Mouse (Mus musculus) induced T-regulatory cell, adult 2 months (primary cell): ENCODE measurements around the gene Caln1.

Experiments used
- DNase-seq: peaks from one replicate; pipeline ENCODE4 v3.0.0-alpha.2; 2012; ENCODE audit warnings: low read depth

Gene Caln1

DNA sequence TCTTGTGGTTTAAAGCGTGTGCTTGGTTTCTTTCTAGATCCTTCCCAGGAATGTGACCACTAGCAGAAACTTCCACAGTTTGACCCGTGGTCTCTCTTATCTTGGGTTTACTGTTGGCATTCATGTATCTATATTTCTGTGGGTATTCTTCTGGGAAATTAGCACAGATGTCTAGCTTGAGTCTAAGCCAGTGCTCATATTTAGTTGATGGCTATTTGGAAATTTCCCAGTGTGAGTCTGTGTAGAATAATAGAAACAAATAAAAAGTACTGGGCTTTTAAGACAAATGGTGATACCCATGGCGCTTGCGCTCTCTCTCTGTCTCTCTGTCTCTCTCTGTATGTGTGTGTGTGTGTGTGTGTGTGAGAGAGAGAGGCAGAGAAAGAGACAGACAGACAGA lies 330.2 kb downstream of the Caln1 start:
- DNase-seq, result no peak

GRCm38 (mm10) chr5:130701777-130702176 lies 332.5 kb downstream of the Caln1 start:
- no peak for DNase-seq

DNA sequence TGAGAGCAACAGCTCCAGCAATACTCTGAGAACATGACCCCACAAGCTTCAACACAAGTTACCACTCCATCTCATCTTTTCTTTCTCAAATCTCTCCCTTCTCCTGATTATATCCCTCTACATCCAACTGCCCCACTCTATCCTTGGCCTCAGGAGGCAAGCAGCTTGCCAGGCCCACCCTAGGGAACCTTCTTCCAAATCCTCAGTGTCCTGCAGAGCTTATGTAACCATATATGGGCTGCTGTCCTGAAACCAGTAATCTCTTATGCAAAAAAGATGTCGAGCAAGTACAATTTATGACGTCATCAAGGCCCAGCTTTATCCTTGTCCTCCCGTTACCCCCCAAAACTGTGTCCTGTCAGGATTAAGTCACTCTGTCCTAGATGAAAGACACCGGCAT lies 333.1 kb downstream of the Caln1 start:
- DNase-seq, result no peak

- no peak for DNase-seq
Observed at GRCm38 (mm10) chr5:130704866-130705265, 335.6 kb downstream of the Caln1 start.

DNA sequence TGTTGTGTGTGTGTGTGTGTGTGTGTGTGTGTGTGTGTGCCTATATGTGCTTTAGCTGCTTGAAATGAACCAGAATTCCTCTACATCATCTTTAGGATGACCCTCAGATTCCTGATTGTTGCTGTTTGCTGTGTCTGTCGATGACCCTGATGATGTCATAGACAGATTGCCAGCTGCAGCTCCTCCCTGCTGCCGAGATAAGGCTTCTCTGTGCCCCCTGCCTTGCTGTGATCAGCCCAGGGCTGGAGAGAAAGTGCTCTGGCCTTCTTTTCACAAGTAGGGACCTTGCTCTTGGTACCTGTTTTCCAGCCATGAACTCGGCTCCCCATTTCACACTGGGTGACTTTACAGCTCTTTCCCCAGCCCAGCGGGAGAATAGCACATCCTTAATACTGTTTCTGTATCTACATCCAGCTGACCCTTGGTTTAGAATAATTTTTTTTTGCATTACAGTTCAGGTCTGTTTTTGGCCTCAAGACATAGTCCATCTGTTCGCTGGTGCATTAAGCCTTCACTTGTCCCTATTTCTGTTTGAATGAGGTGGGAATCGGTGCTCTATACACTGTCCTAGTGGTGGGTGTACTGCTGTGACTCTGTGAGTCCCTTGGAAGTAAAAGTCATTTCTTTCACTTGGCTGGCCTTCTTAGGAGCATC lies 337.1 kb downstream of the Caln1 start:
- no peak for DNase-seq

- DNase-seq, result no peak
Observed at GRCm38 (mm10) chr5:130707755-130708154, 338.5 kb downstream of the Caln1 start.

- DNase-seq, result no peak
Observed at GRCm38 (mm10) chr5:130708616-130709015, 339.4 kb downstream of the Caln1 start.

GRCm38 (mm10) chr5:130711643-130712042 lies 342.4 kb downstream of the Caln1 start:
- DNase-seq, result no peak

- DNase-seq, result no peak
Observed at GRCm38 (mm10) chr5:130712281-130712680, 343.0 kb downstream of the Caln1 start.

DNA sequence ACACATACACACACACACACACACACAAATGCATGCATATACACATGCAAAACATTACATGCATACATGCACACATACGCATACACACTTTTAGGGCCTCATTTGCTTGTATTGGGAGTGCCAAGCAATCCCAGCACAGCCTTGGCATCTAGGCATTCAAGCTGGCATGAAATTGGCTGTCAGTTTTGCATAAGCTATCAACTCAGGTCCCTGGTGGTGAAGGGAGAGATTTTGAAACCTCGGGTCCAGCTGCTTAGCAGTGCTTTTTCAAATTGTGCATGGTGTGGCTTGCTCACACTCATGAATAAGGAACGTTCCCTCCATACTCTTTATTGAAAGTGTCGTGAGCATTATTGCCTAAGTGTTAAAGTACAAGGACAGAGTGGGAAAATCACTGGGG lies 345.9 kb downstream of the Caln1 start:
- no peak for DNase-seq

DNA sequence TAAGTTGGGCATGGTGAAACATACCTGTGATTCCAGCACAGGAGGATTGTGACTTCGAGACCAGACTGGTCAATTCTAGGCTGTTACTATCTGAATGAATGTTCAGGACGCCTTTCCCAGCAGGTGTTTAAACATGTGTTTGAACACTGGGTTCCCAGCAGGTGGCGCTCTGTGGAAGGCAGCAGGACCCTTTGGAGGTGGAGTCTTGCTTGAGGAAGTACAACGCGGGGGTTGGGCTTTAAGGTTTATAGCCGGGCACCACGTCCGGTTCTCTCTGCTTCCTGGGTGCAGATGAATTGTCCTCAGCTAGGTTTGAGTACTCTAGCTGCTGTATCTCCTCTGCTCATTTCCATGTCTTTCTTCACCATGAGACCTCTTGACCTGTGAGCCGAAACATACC lies 349.1 kb downstream of the Caln1 start:
- no peak for DNase-seq

- no peak for DNase-seq
Observed at GRCm38 (mm10) chr5:130742171-130742570, 372.9 kb downstream of the Caln1 start.

DNA sequence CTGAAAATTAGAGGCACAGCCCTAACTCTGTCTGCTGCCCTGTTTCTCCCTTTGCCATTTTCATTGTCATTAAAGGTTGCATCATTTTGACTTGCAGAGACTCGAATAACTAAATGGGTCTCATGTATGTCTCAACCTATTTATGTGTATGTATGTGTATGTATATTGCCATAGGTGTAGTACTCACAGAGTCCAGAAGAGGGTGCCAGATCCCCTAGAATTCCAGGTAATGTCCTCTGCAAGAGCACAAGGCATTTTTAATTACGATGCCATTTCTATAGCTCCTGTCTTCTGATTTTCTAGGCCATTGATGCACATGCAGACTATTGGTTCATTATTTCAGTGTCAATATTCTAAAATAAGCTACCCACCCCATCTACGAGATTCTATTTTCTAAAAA lies 388.3 kb downstream of the Caln1 start:
- peak; percentile 1 for DNase-seq

DNA sequence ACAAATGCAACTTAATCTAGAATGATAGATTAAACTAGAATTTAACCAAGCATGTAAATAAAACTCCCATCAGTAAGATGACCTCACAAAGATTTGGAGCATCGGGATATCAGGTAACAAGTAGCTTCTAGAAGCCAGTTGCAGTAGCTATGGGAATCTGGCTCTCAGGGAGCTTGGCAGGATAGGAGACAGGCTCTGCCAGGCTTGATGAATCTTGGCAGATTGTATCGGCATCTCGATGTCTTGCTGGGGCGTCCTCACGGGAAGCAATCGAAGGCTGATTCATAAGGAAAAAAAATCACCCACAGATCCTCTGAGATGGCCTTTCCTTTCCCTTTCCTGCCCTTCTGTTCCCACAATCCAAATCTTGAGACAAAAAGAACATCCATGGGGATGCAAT lies 396.5 kb downstream of the Caln1 start:
- DNase-seq, result no peak

GRCm38 (mm10) chr5:130771061-130771741 lies 401.9 kb downstream of the Caln1 start:
- DNase-seq, result no peak

DNA sequence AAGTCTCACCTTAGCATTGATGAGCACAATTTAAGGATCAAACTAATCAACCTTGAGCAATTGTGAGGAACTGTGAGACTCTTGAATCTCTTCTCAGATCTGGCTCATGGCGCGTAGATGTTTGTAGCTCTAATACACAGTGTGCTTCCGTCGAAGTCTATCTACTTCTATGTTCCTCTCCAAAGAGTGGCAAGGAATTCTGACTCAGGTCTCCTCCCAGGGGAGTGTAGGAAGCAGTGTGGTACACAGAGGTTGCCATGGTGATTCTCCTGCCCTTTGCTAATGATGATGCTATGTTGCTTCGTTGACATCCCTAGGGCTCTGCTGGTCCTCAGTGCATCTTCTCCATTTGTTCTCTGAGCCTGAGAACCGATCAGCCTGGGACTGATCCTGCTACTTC lies 403.2 kb downstream of the Caln1 start:
- DNase-seq, result no peak

- DNase-seq, result no peak
Observed at GRCm38 (mm10) chr5:130774946-130775345, 405.7 kb downstream of the Caln1 start.

DNA sequence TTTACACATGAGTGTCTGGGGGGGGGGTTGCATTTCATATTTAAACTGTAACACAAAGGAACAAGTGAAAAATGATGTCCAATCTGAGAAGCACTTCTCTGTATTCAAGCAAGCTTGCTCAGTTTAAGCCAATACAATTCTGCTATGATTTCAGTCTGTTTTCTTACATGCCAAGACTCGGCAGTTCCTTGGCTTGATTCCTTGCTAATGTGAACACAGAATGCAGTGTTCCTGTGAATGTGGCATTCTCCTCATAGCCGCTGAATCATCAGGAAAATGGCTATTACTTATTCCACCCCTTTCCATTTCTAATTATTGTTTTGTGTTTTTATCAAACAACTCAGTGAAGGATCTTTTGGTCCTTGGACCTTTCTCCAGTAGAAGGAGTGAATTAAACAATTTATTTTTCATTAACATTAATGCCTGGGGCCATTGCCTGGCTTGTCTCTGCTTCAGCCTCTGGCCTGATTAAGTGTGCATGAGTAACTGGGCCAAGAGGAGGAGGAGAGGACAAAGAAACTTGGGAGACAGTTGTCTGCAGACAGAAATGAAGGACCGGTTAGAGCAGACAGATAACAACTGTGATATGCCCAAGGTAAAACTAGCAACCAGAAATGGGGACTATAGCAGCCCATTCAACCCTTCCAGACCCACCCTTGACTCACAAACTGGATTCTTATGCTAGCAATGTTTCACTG lies 423.6 kb downstream of the Caln1 start:
- no peak for DNase-seq

GRCm38 (mm10) chr5:130797713-130798112 lies 428.5 kb downstream of the Caln1 start:
- no peak for DNase-seq

- DNase-seq, result no peak
Observed at GRCm38 (mm10) chr5:130810314-130810713, 441.1 kb downstream of the Caln1 start.

DNA sequence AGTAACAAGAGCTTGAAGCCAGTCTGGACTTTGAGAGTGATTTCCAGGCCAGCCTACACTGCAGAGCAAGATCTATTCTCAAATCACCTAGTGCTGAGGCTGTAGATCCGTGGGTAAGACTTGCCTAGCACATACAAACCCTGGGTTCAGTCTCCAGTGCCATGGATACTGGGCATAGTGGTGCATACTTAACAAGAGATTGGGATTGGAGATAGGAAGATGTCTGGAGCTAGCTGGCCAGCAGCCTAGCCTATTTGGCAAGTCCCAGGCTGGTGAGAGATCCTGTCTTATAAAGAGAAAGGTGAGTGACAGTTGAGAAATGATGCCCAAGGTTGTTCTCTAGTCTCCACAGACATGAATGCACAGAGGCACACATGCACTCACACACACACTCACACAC lies 441.6 kb downstream of the Caln1 start:
- DNase-seq, result no peak

DNA sequence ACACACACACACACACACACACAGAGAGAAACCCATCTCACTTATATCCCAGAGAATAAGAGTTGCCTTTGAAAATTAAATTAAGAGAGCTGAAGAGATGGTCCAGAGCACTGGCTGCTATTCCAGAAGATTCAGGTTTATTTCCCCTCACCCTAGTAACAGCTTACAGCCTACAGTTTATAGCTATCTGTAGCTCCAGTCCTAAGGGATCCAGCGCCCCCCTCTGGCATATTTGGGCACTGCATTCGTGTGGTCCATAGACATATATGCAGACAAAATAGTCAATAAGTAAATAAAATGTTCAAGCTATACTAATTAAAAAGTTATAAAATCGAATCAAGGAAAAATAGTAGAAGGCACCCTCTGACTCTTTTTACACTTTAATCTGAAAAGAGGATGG lies 442.0 kb downstream of the Caln1 start:
- DNase-seq, result no peak

GRCm38 (mm10) chr5:130811966-130812365 lies 442.7 kb downstream of the Caln1 start:
- DNase-seq, result no peak
